Mouse (Mus musculus): Measurements from ENCODE around the gene Gldc. TPM values are rescaled to one million over a fixed set of nuclear protein-coding genes. Genes with fewer than 3 reads are reported as not detected.
"Not testable (repeated sequence)": the region's sequence is repeated elsewhere in the genome, so short reads cannot be mapped to it uniquely, and the experiment has no call there.

Gene Gldc
- polyA plus RNA-seq (2014; fragmentation: Nextera tagmentation; extraction: Ambion mirVana): 6.9 and 7.1 TPM in 2 replicates

- WGBS: under 1% methylated on average over 51 of the region's 53 CpGs
- ATAC-seq (ENCODE audit: low FRiP score, low TSS enrichment): peak; percentile 87
Observed at GRCm38 (mm10) chr19:30174919-30175571, at the start of gene Gldc. TSS of gene Gldc (minus strand) at chr19:30175429.

DNA sequence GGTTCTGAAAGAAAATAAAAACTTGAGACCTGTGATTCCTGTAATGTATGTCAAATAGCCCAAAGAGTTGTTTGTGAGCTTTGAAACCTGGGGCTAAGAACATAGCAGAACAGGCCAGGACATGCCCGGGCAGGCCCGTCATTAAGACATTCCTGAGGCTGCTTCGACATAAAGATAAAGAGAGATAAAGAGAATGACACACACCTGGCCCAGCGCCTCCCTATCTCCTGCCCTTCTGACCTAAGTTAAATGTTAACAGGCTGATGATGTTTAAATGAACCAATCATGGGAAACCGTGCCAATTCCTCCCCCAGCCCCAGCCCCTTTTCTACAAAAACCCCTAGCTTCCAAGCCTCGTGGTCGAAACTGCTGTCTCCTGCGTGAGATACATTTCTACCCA lies 47.4 kb upstream of the Gldc start:
- WGBS: 92% methylated on average over 8 of the region's 8 CpGs
- H3K27ac ChIP-seq (replicated peaks; ENCODE audit: low read depth, low read length); ATAC-seq (ENCODE audit: low FRiP score, low TSS enrichment); H3K4me3 ChIP-seq (replicated peaks; ENCODE audit: low read depth, low read length); H3K4me1 ChIP-seq (ENCODE audit: control insufficient read depth, insufficient read depth, low read length); H3K4me2 ChIP-seq (ENCODE audit: low read length); DNase-seq; H3K27me3 ChIP-seq (ENCODE audit: control insufficient read depth, insufficient read depth, low read length); H3K36me3 ChIP-seq (ENCODE audit: control insufficient read depth, insufficient read depth, low read length); H3K9me3 ChIP-seq (ENCODE audit: control insufficient read depth, low read length); H3K9ac ChIP-seq (replicated peaks; ENCODE audit: low read length): not testable (repeated sequence)

More at GRCm38 (mm10) chr19:30174919-30175571, at the start of gene Gldc:
- H3K4me3 ChIP-seq (replicated peaks; ENCODE audit: low read depth, low read length): peak within 1 kb of the TSS; percentile 60
- H3K9ac ChIP-seq (replicated peaks; ENCODE audit: low read length): peak within 1 kb of the TSS; percentile 57
- peak; percentile 82 for DNase-seq
- H3K4me2 ChIP-seq (ENCODE audit: low read length): peak within 1 kb of the TSS; percentile 100
- H3K27ac ChIP-seq (replicated peaks; ENCODE audit: low read depth, low read length): peak within 1 kb of the TSS; percentile 41; the same call in 1 of the 2 replicates
- peaks cover 5% of the 10 kb centered on the region for H3K27me3 ChIP-seq (ENCODE audit: control insufficient read depth, insufficient read depth, low read length)
- H3K36me3 ChIP-seq (ENCODE audit: control insufficient read depth, insufficient read depth, low read length): no peaks in the 10 kb centered on the region
- H3K9me3 ChIP-seq (ENCODE audit: control insufficient read depth, low read length): no peaks in the 10 kb centered on the region
- no peaks in the 10 kb centered on the region for H3K4me1 ChIP-seq (ENCODE audit: control insufficient read depth, insufficient read depth, low read length)

GRCm38 (mm10) chr19:30217335-30217734 lies 42.1 kb upstream of the Gldc start:
- no peaks in the 10 kb centered on the region for H3K36me3 ChIP-seq (ENCODE audit: control insufficient read depth, insufficient read depth, low read length)
- no peak overlapping the region for H3K4me2 ChIP-seq (ENCODE audit: low read length)
- H3K4me1 ChIP-seq (ENCODE audit: control insufficient read depth, insufficient read depth, low read length): no peaks in the 10 kb centered on the region
- no peak overlapping the region for H3K27ac ChIP-seq (replicated peaks; ENCODE audit: low read depth, low read length)
- no peaks in the 10 kb centered on the region for H3K27me3 ChIP-seq (ENCODE audit: control insufficient read depth, insufficient read depth, low read length)
- no peak overlapping the region for H3K9ac ChIP-seq (replicated peaks; ENCODE audit: low read length)
- H3K9me3 ChIP-seq (ENCODE audit: control insufficient read depth, low read length): no peaks in the 10 kb centered on the region
- DNase-seq (peak; percentile 87), ATAC-seq (ENCODE audit: low FRiP score, low TSS enrichment) (no peak; the same call in 1 of the 2 replicates)
- WGBS: 23% methylated on average over 7 of the region's 7 CpGs
- H3K4me3 ChIP-seq (replicated peaks; ENCODE audit: low read depth, low read length): no peak overlapping the region

GRCm38 (mm10) chr19:30216186-30216585 lies 41.0 kb upstream of the Gldc start:
- no peaks in the 10 kb centered on the region for H3K27me3 ChIP-seq (ENCODE audit: control insufficient read depth, insufficient read depth, low read length)
- H3K4me2 ChIP-seq (ENCODE audit: low read length): no peak overlapping the region
- no peaks in the 10 kb centered on the region for H3K4me1 ChIP-seq (ENCODE audit: control insufficient read depth, insufficient read depth, low read length)
- no peak overlapping the region for H3K9ac ChIP-seq (replicated peaks; ENCODE audit: low read length)
- no peak overlapping the region for H3K27ac ChIP-seq (replicated peaks; ENCODE audit: low read depth, low read length)
- no peaks in the 10 kb centered on the region for H3K36me3 ChIP-seq (ENCODE audit: control insufficient read depth, insufficient read depth, low read length)
- no peak overlapping the region for H3K4me3 ChIP-seq (replicated peaks; ENCODE audit: low read depth, low read length)
- no peak for DNase-seq
- 79% methylated on average over 4 of the region's 4 CpGs for WGBS
- H3K9me3 ChIP-seq (ENCODE audit: control insufficient read depth, low read length): no peaks in the 10 kb centered on the region
- ATAC-seq (ENCODE audit: low FRiP score, low TSS enrichment): no peak

DNA sequence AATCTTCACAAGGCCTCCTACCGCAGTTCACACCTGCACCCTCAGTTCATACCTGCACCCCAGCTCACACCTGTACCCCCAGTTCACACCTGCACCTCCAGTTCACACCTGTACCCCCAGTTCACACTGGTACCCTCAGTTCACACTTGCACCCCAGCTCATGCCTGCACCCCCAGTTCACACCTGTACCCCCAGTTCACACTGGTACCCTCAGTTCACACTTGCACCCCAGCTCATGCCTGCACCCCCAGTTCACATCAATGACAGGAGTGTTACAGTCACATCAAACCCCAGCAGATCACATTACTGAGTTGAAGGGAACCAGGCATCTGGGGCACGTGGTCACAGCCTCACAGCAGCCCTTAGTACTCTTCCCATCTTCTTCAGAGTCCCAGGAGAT lies 40.5 kb upstream of the Gldc start:
- H3K27me3 ChIP-seq (ENCODE audit: control insufficient read depth, insufficient read depth, low read length); H3K9ac ChIP-seq (replicated peaks; ENCODE audit: low read length); DNase-seq; ATAC-seq (ENCODE audit: low FRiP score, low TSS enrichment); H3K4me2 ChIP-seq (ENCODE audit: low read length); H3K4me1 ChIP-seq (ENCODE audit: control insufficient read depth, insufficient read depth, low read length); H3K36me3 ChIP-seq (ENCODE audit: control insufficient read depth, insufficient read depth, low read length); H3K9me3 ChIP-seq (ENCODE audit: control insufficient read depth, low read length); H3K4me3 ChIP-seq (replicated peaks; ENCODE audit: low read depth, low read length); H3K27ac ChIP-seq (replicated peaks; ENCODE audit: low read depth, low read length): not testable (repeated sequence)
- 74% methylated on average over 2 of the region's 2 CpGs for WGBS

- DNase-seq: peak; percentile 5
Observed at GRCm38 (mm10) chr19:30214026-30214425, 38.8 kb upstream of the Gldc start.

DNA sequence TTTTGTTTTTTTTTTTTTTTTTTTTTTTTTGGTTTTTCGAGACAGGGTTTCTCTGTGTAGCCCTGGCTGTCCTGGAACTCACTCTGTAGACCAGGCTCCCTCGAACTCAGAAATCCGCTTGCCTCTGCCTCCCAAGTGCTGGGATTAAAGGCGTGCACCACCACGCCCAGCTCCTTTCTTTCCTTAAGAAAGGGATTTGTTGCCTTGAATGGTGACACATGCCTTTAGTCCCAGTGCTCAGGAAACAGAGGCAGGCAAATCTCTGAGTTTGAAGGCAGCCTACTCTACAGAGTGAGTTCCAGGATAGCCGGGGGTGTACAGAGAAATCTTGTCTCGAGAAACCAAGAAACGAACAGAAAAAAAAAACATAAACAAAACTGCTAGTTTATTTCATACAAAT lies 33.8 kb upstream of the Gldc start:
- ATAC-seq (ENCODE audit: low FRiP score, low TSS enrichment); DNase-seq; H3K9ac ChIP-seq (replicated peaks; ENCODE audit: low read length): not testable (repeated sequence)

More at GRCm38 (mm10) chr19:30214026-30214425, 38.8 kb upstream of the Gldc start:
- no peaks in the 10 kb centered on the region for H3K9me3 ChIP-seq (ENCODE audit: control insufficient read depth, low read length)
- H3K4me1 ChIP-seq (ENCODE audit: control insufficient read depth, insufficient read depth, low read length): no peaks in the 10 kb centered on the region
- no peak overlapping the region for H3K27ac ChIP-seq (replicated peaks; ENCODE audit: low read depth, low read length)
- H3K9ac ChIP-seq (replicated peaks; ENCODE audit: low read length): no peak overlapping the region
- no peaks in the 10 kb centered on the region for H3K27me3 ChIP-seq (ENCODE audit: control insufficient read depth, insufficient read depth, low read length)
- H3K36me3 ChIP-seq (ENCODE audit: control insufficient read depth, insufficient read depth, low read length): no peaks in the 10 kb centered on the region
- WGBS: 26% methylated on average over 2 of the region's 2 CpGs
- no peak overlapping the region for H3K4me2 ChIP-seq (ENCODE audit: low read length)
- peak; percentile 14; the same call in 1 of the 2 replicates for ATAC-seq (ENCODE audit: low FRiP score, low TSS enrichment)
- H3K4me3 ChIP-seq (replicated peaks; ENCODE audit: low read depth, low read length): no peak overlapping the region

DNA sequence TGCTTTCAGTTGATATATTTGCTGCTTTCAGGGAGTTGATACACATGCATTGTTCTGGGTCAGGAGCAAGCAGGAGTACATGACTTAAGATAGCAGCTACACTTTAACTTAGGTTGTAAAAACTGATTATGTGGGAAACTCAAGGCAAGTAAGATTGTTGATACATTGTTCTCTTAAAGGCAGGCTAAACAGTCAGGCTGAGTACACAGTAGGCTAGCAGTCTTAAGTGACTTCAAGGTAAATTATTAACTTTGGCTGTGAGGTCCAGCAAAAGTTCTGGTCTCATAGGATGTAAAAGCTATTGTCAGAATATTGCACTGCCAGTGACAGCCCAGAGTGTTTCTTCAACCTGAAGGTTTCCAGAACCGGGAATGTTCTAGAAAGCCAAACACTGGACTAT lies 31.8 kb upstream of the Gldc start:
- WGBS: 90% methylated on average over 1 of the region's 1 CpGs
- no peak overlapping the region for H3K27ac ChIP-seq (replicated peaks; ENCODE audit: low read depth, low read length)

More for the DNA sequence above, 33.8 kb upstream of the Gldc start:
- H3K4me3 ChIP-seq (replicated peaks; ENCODE audit: low read depth, low read length); H3K4me2 ChIP-seq (ENCODE audit: low read length); H3K36me3 ChIP-seq (ENCODE audit: control insufficient read depth, insufficient read depth, low read length); H3K27me3 ChIP-seq (ENCODE audit: control insufficient read depth, insufficient read depth, low read length); H3K4me1 ChIP-seq (ENCODE audit: control insufficient read depth, insufficient read depth, low read length); H3K27ac ChIP-seq (replicated peaks; ENCODE audit: low read depth, low read length); H3K9me3 ChIP-seq (ENCODE audit: control insufficient read depth, low read length): not testable (repeated sequence)
- 85% methylated on average over 8 of the region's 8 CpGs for WGBS

GRCm38 (mm10) chr19:30205874-30206273 lies 30.6 kb upstream of the Gldc start:
- ATAC-seq (ENCODE audit: low FRiP score, low TSS enrichment): no peak
- H3K27me3 ChIP-seq (ENCODE audit: control insufficient read depth, insufficient read depth, low read length): no peaks in the 10 kb centered on the region
- no peak overlapping the region for H3K4me3 ChIP-seq (replicated peaks; ENCODE audit: low read depth, low read length)
- no peak for DNase-seq
- H3K36me3 ChIP-seq (ENCODE audit: control insufficient read depth, insufficient read depth, low read length): no peaks in the 10 kb centered on the region
- no peak overlapping the region for H3K4me2 ChIP-seq (ENCODE audit: low read length)
- WGBS: 89% methylated on average over 4 of the region's 4 CpGs
- no peaks in the 10 kb centered on the region for H3K4me1 ChIP-seq (ENCODE audit: control insufficient read depth, insufficient read depth, low read length)
- no peak overlapping the region for H3K9ac ChIP-seq (replicated peaks; ENCODE audit: low read length)
- no peaks in the 10 kb centered on the region for H3K9me3 ChIP-seq (ENCODE audit: control insufficient read depth, low read length)
- H3K27ac ChIP-seq (replicated peaks; ENCODE audit: low read depth, low read length): no peak overlapping the region

More for the DNA sequence above, 31.8 kb upstream of the Gldc start:
- Histone ChIP-seq H3K4me3 (replicated peaks; ENCODE audit: low read depth, low read length) (no peak overlapping the region), H3K4me1 (ENCODE audit: control insufficient read depth, insufficient read depth, low read length) (no peaks in the 10 kb centered on the region), H3K36me3 (ENCODE audit: control insufficient read depth, insufficient read depth, low read length) (no peaks in the 10 kb centered on the region), H3K4me2 (ENCODE audit: low read length) (no peak overlapping the region), H3K9me3 (ENCODE audit: control insufficient read depth, low read length) (no peaks in the 10 kb centered on the region), H3K9ac (replicated peaks; ENCODE audit: low read length) (no peak overlapping the region), H3K27me3 (ENCODE audit: control insufficient read depth, insufficient read depth, low read length) (no peaks in the 10 kb centered on the region)
- ATAC-seq (ENCODE audit: low FRiP score, low TSS enrichment) (no peak), DNase-seq (no peak)

Data from midbrain, embryonic 14.5 days (tissue).